Mouse (Mus musculus): Measurements from ENCODE around the gene Hk1. TPM values are rescaled to one million over a fixed set of nuclear protein-coding genes. Genes with fewer than 3 reads are reported as not detected.

Hk1 gene
- total RNA-seq, 2 experiments from 2014 or later, result 7.1 to 8.5 TPM

GRCm38 (mm10) chr10:62221647-62222046, 158.1 kb downstream of the Hk1 start:
- no peak for DNase-seq

- no peak for DNase-seq
These were observed 158.8 kb downstream of the Hk1 start for GRCm38 (mm10) chr10:62220732-62221514.

Other genes starting within 250 kb of the Hk1 start
- gene Neurog3, start 246.8 kb downstream of the Hk1 start, total RNA-seq (2021), result not detected
- under 1 TPM; 0.41 to 0.59 TPM for gene Fam241b, start 236.0 kb downstream of the Hk1 start, total RNA-seq (2021)
- gene Tspan15, start 148.7 kb downstream of the Hk1 start, total RNA-seq (2021), result 1 to 10 TPM; 4.0 to 5.2 TPM
- gene Tacr2, start 127.5 kb downstream of the Hk1 start, total RNA-seq (2021), result not detected
- under 1 TPM in 1 of 2 experiments, not detected in 1; 0.08 TPM for gene Hkdc1, start 42.6 kb upstream of the Hk1 start, total RNA-seq (2021)
- not detected for gene 4930507D05Rik, start 69.6 kb upstream of the Hk1 start, total RNA-seq (2021)
- gene Supv3l1, start 69.8 kb upstream of the Hk1 start, total RNA-seq (2021), result 10 to 100 TPM; 15.3 to 20.1 TPM
- 10 to 100 TPM; 24.7 to 25.6 TPM for gene Vps26a, start 106.9 kb upstream of the Hk1 start, total RNA-seq (2021)
- 10 to 100 TPM; 13.0 to 14.3 TPM for gene Srgn, start 147.5 kb upstream of the Hk1 start, total RNA-seq (2021)
- 10 to 100 TPM; 22.5 to 26.7 TPM for gene Kif1bp, start 198.5 kb upstream of the Hk1 start, total RNA-seq (2021)
- gene Ddx21, start 222.4 kb upstream of the Hk1 start, total RNA-seq (2021), result 10 to 100 TPM; 24.8 to 28.4 TPM